Mouse (Mus musculus) erythroblast, embryonic 14.5 days (primary cell): ENCODE results near the gene Gatad2a.

ENCODE experiments used
- GATA1 ChIP-seq: IDR thresholded peaks from 2 replicates; pipeline ENCODE4 v1.6.1; 2012; ENCODE audit warnings: low read length, inconsistent platforms, mixed read lengths
- TAL1 ChIP-seq: IDR thresholded peaks from 3 replicates; pipeline ENCODE4 v1.6.1; 2012; ENCODE audit warnings: low read length, inconsistent platforms, mixed read lengths

GRCm38 (mm10) chr8:70030255-70030654 is 34.1 kb upstream of the Gatad2a start:
- no peak for TF ChIP-seq GATA1
- no peak for TF ChIP-seq TAL1
